Mouse (Mus musculus): ENCODE measurements at regions not wholly inside any gene's neighbourhood (a gene's known extent, or its start where the extent isn't known, plus 50 kb on each side); places are given as distances from the start of the nearest gene placed in this dataset.

GRCm38 (mm10) chr13:102545845-102546615, 147.3 kb upstream of the Cd180 start:
- DNase-seq: no peak
- intact Hi-C loops (cut with DNase I): no loop called here

GRCm38 (mm10) chr13:102548252-102548651, 145.1 kb upstream of the Cd180 start:
- intact Hi-C loops (cut with DNase I): no loop called here
- DNase-seq: no peak

GRCm38 (mm10) chr13:102566846-102567572, 126.3 kb upstream of the Cd180 start:
- intact Hi-C loops (cut with DNase I): no loop called here

GRCm38 (mm10) chr13:102569580-102569979, 123.8 kb upstream of the Cd180 start:
- no peak for DNase-seq
- intact Hi-C loops (cut with DNase I): no loop called here

More at GRCm38 (mm10) chr13:102566846-102567572, 126.3 kb upstream of the Cd180 start:
- no peak for DNase-seq

GRCm38 (mm10) chr13:102570286-102570685, 123.1 kb upstream of the Cd180 start:
- intact Hi-C loops (cut with DNase I): no loop called here
- no peak for DNase-seq

GRCm38 (mm10) chr13:102573286-102573921, 120.0 kb upstream of the Cd180 start:
- intact Hi-C loops (cut with DNase I): no loop called here
- peak; percentile 21 to 49 for DNase-seq

- no peak for DNase-seq
Observed at GRCm38 (mm10) chr13:102576871-102577662, 116.3 kb upstream of the Cd180 start.

GRCm38 (mm10) chr13:102578811-102579210, 114.5 kb upstream of the Cd180 start:
- intact Hi-C loops (cut with DNase I): no loop called here
- DNase-seq: no peak

More at GRCm38 (mm10) chr13:102576871-102577662, 116.3 kb upstream of the Cd180 start:
- intact Hi-C loops (cut with DNase I): no loop called here

GRCm38 (mm10) chr13:102579638-102580037, 113.7 kb upstream of the Cd180 start:
- intact Hi-C loops (cut with DNase I): no loop called here
- no peak for DNase-seq

- DNase-seq: peak in 1 of 2 experiments; percentile 47
- intact Hi-C loops (cut with DNase I): no loop called here
Observed at GRCm38 (mm10) chr13:102583984-102584645, 109.2 kb upstream of the Cd180 start.

GRCm38 (mm10) chr13:102586215-102586614, 107.1 kb upstream of the Cd180 start:
- peak; percentile 18 to 45 for DNase-seq
- intact Hi-C loops (cut with DNase I): no loop called here

- intact Hi-C loops (cut with DNase I): no loop called here
- peak; percentile 40 to 49 for DNase-seq
Observed at GRCm38 (mm10) chr13:102589680-102590435, 103.5 kb upstream of the Cd180 start.

GRCm38 (mm10) chr13:102591803-102592537, 101.4 kb upstream of the Cd180 start:
- intact Hi-C loops (cut with DNase I): no loop called here
- DNase-seq: peak in 1 of 2 experiments; percentile 17

GRCm38 (mm10) chr13:102593405-102594200, 99.8 kb upstream of the Cd180 start:
- intact Hi-C loops (cut with DNase I): no loop called here
- DNase-seq: peak; percentile 72 to 79

- intact Hi-C loops (cut with DNase I): no loop called here
- DNase-seq: no peak
Observed at GRCm38 (mm10) chr13:102594201-102594600, 99.2 kb upstream of the Cd180 start.

GRCm38 (mm10) chr13:102595602-102596001, 97.8 kb upstream of the Cd180 start:
- intact Hi-C loops (cut with DNase I): no loop called here
- DNase-seq: peak in 1 of 2 experiments; percentile 15

GRCm38 (mm10) chr13:102596101-102596500, 97.3 kb upstream of the Cd180 start:
- no peak for DNase-seq
- intact Hi-C loops (cut with DNase I): no loop called here

- no peak for DNase-seq
- intact Hi-C loops (cut with DNase I): no loop called here
Observed at GRCm38 (mm10) chr13:102598181-102598580, 95.2 kb upstream of the Cd180 start.

Data from heart, postnatal 14 days (tissue).